Mouse (Mus musculus) urinary bladder, adult 2 months (tissue): ENCODE results near the gene 2300003K06Rik. TPM values are rescaled to one million over a fixed set of nuclear protein-coding genes. Genes with fewer than 3 reads are reported as not detected.
"Not testable (repeated sequence)": the region's sequence is repeated elsewhere in the genome, so short reads cannot be mapped to it uniquely, and the experiment has no call there.

Experiments used
- DNase-seq: peaks from one replicate; pipeline ENCODE4 v3.0.0; 2022; ENCODE audit warnings: low spot score
- polyA plus RNA-seq: library from polyadenylated mRNA; depleted of rRNA; stranded (reverse); fragments of >200 nt; gene quantifications from 2 replicates; pipeline ENCODE4 v1.2.3, GENCODE M21; 2012; rRNA removed

Gene 2300003K06Rik
- not detected in 2 replicates for polyA plus RNA-seq

GRCm38 (mm10) chr11:99837966-99838365 lies at the start of gene 2300003K06Rik:
Gene 2300003K06Rik, minus strand, starts transcription at chr11:99838066.
- no peak for DNase-seq

GRCm38 (mm10) chr11:99878887-99879286 lies 41.0 kb upstream of the 2300003K06Rik start, which contains the start of gene Gm11567:
Gene Gm11567, plus strand, starts transcription at chr11:99879187.
- DNase-seq, result not testable (repeated sequence)

DNA sequence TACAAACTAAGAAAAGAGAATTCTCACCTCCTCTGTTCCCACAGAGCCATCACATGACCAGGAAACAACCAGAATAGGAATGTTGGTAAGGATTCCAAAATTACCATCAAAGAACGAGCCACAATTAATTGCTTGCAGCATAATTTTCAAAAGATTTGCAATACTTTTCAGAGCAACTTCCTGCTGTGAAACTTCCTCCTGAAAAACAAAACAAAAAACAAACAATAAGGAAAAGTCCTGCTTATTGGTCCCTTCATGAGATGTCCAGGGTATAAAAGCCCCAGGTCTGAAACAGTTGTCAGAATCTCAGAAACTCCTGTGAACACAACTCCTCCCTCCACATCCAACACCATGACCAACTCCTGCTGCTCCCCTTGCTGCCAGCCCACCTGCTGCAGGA lies 35.2 kb upstream of the 2300003K06Rik start, which contains the start of gene Krtap9-1:
Gene Krtap9-1 (plus strand): TSS at position 301 of the 400 bp plus-strand sequence.
- not testable (repeated sequence) for DNase-seq

DNA sequence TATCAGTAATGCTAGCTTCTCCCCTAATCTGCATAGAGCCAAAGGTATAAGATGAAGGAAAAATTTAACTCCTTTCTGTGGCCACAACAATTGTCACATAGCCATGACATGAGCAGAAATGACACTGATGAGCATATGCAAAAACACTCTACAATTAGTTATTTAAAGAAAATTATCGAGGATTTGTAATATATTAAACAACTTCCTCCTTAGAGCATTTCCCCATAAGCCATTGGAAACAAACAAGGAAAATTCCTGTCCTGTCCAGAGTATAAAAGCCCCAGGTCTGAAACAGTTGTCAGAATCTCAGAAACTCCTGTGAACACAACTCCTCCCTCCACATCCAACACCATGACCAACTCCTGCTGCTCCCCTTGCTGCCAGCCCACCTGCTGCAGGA lies 26.3 kb upstream of the 2300003K06Rik start, which contains the start of gene Gm11559:
Gene Gm11559 (plus strand): TSS at position 301 of the 400 bp plus-strand sequence.
- not testable (repeated sequence) for DNase-seq

GRCm38 (mm10) chr11:99858761-99859160 lies 20.9 kb upstream of the 2300003K06Rik start:
- DNase-seq, result no peak

- no peak for DNase-seq
These were observed 19.8 kb upstream of the 2300003K06Rik start, which contains the start of gene Gm11568 for GRCm38 (mm10) chr11:99857617-99858016. Gene Gm11568, plus strand, starts transcription at chr11:99857917.

- no peak for DNase-seq
These were observed 16.3 kb upstream of the 2300003K06Rik start for GRCm38 (mm10) chr11:99854121-99854520.

DNA sequence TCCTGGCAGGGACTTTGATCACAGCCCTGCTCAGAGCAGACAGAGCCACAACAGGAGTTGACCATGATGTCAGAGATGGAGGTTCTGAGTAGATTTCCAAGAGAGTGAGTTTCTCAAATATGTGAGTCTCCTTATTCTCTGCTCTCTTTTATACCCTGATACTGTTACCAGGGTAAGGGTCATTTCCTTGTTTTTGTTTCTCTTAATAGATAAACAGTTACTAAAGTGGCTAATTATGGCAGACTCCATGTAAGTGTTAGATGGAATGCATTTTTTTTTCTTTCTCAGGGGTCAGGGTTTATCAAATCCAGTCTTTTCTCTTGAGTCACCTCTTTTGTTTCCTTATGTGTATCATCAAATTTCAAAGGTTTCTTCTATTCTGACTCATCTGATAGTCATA lies 13.6 kb upstream of the 2300003K06Rik start, which contains the start of gene Krtap4-16:
Gene Krtap4-16 (minus strand): TSS at position 101 of the 400 bp plus-strand sequence.
- no peak for DNase-seq

DNA sequence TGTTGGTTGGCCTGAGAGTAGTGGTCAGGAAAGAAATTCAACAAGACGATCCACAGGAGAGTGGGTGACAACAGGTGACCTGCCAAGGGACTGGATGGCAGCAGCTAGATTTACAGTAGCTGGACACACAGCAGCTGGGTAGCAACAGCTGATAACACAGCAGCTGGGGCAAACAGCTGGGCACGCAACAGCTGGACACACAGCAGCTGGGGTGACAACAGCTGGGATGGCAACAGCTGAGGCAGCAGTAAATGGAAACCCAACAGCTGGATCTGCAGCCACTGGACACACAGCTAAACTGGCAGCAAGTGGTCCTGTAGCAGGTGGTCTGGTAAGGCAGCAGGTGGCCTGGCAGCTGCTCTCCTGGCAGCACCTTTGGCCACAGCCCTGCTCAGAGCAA lies 8.9 kb upstream of the 2300003K06Rik start:
- DNase-seq, result no peak

DNA sequence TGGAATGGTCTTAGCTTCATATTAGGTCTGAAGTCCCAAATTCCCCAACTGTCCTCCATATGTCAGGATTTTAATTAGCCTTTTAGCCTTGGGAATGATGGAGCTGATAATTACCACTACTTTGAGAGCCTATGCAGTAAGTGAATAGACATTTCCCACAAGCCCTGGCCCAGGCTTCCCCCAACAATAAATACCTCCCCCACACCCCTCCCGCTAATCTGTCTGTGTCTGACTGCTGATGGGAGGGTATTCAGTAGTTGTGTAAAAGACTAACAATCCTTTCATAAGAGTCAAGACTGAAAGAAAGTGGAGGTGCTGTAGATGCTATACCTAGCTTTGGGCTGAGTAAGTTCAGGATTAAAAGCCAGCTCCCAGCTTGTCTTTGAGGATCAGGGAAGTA lies 4.3 kb upstream of the 2300003K06Rik start:
- DNase-seq, result no peak

DNA sequence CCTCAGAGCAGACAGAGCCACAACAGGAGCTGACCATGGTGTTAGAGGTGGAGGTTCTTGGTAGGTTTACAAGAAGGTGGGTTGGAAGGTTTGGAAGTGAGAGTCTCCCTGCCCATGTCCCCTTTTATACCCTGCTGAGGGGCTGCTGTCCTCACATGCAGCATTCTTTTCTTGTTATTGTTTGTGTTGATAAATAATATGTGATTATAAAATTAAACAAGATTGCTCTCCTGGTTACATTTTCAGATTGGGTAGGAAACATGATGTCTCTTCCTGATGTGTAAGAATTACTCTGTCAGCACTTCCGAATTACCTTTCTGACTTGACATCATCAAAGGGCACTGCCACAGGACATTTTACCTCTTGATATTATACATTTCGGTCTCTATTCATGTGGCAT lies 22.3 kb downstream of the 2300003K06Rik start, which contains the start of gene Gm11564:
Gene Gm11564 (minus strand): TSS at position 101 of the 400 bp plus-strand sequence.
- not testable (repeated sequence) for DNase-seq

- not testable (repeated sequence) for DNase-seq
These were observed 28.1 kb downstream of the 2300003K06Rik start, which contains the start of gene Krtap4-13 for GRCm38 (mm10) chr11:99809792-99810191. Gene Krtap4-13, minus strand, starts transcription at chr11:99809892.

GRCm38 (mm10) chr11:99804346-99804745 lies 33.5 kb downstream of the 2300003K06Rik start, which contains the start of gene Gm11554:
Gene Gm11554, minus strand, starts transcription at chr11:99804446.
- not testable (repeated sequence) for DNase-seq

DNA sequence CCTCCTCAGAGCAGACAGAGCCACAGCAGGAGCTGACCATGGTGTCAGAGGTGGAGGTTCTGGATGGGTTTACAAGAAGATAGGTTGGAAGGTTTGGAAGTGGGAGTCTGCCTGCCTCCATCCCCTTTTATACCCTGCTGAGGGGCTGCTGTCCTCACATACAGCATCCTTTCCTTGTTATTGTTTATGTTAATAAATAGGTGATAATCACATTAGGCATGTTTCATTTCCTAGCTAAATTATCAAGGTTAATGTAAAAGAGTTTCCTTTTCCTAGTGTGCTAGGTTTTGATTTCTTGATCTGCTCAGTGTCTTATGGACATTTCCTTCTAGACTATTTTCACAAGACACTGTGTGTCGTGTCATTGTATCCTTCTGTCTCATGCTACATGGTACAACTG lies 39.0 kb downstream of the 2300003K06Rik start, which contains the start of gene Gm11569:
Gene Gm11569 (minus strand): TSS at position 101 of the 400 bp plus-strand sequence.
- DNase-seq, result not testable (repeated sequence)

- DNase-seq, result no peak
These were observed 44.5 kb downstream of the 2300003K06Rik start, which contains the start of gene Gm11596 for GRCm38 (mm10) chr11:99793367-99793766. Gene Gm11596, minus strand, starts transcription at chr11:99793467.

Other genes with a start within 250 kb of the 2300003K06Rik start
- not detected in 2 replicates for gene Krtap1-3, start 246.7 kb downstream of the 2300003K06Rik start, polyA plus RNA-seq
- not detected in 2 replicates for gene Krtap9-3, start 240.0 kb downstream of the 2300003K06Rik start, polyA plus RNA-seq
- gene Gm11938, start 234.8 kb downstream of the 2300003K06Rik start, polyA plus RNA-seq, result not detected in 2 replicates
- gene Gm11937, start 227.9 kb downstream of the 2300003K06Rik start, polyA plus RNA-seq, result not detected in 2 replicates
- gene Krtap2-4, start 223.2 kb downstream of the 2300003K06Rik start, polyA plus RNA-seq, result not detected in 2 replicates
- gene Gm11562, start 217.6 kb downstream of the 2300003K06Rik start, polyA plus RNA-seq, result 0.18 TPM in 1 of 2 replicates, not detected in the other
- gene Krtap4-1, start 209.8 kb downstream of the 2300003K06Rik start, polyA plus RNA-seq, result not detected in 2 replicates
- not detected in 2 replicates for gene Krtap4-2, start 203.0 kb downstream of the 2300003K06Rik start, polyA plus RNA-seq
- not detected in 2 replicates for gene Krtap4-7, start 194.0 kb downstream of the 2300003K06Rik start, polyA plus RNA-seq
- gene Gm11555, start 187.8 kb downstream of the 2300003K06Rik start, polyA plus RNA-seq, result not detected in 2 replicates
- gene Gm11563, start 179.1 kb downstream of the 2300003K06Rik start, polyA plus RNA-seq, result not detected in 2 replicates
- not detected in 2 replicates for gene Krtap4-6, start 172.1 kb downstream of the 2300003K06Rik start, polyA plus RNA-seq
- not detected in 2 replicates for gene Gm14190, start 147.3 kb downstream of the 2300003K06Rik start, polyA plus RNA-seq
- not detected in 2 replicates for gene Gm14180, start 103.8 kb downstream of the 2300003K06Rik start, polyA plus RNA-seq
- gene Gm11595, start 65.2 kb downstream of the 2300003K06Rik start, polyA plus RNA-seq, result not detected in 2 replicates
- not detected in 2 replicates for gene Krtap4-8, start 57.4 kb downstream of the 2300003K06Rik start, polyA plus RNA-seq
- gene Krtap4-9, start 52.9 kb downstream of the 2300003K06Rik start, polyA plus RNA-seq, result not detected in 2 replicates
- gene Gm11596, start 44.6 kb downstream of the 2300003K06Rik start, polyA plus RNA-seq, result 0.06 TPM in 1 of 2 replicates, not detected in the other
- gene Gm11569, start 39.1 kb downstream of the 2300003K06Rik start, polyA plus RNA-seq, result 0.08 TPM in 1 of 2 replicates, not detected in the other
- gene Gm11554, start 33.6 kb downstream of the 2300003K06Rik start, polyA plus RNA-seq, result not detected in 2 replicates
- 0.18 and 0.24 TPM in 2 replicates for gene Krtap4-13, start 28.2 kb downstream of the 2300003K06Rik start, polyA plus RNA-seq
- gene Gm11564, start 22.4 kb downstream of the 2300003K06Rik start, polyA plus RNA-seq, result not detected in 2 replicates
- 0.07 and 0.08 TPM in 2 replicates for gene Krtap4-16, start 13.5 kb upstream of the 2300003K06Rik start, polyA plus RNA-seq
- gene Gm11568, start 19.9 kb upstream of the 2300003K06Rik start, polyA plus RNA-seq, result not detected in 2 replicates
- not detected in 2 replicates for gene Gm11559, start 26.4 kb upstream of the 2300003K06Rik start, polyA plus RNA-seq
- gene Krtap9-1, start 35.3 kb upstream of the 2300003K06Rik start, polyA plus RNA-seq, result not detected in 2 replicates
- not detected in 2 replicates for gene Gm11567, start 41.1 kb upstream of the 2300003K06Rik start, polyA plus RNA-seq
- gene Krtap31-1, start 69.9 kb upstream of the 2300003K06Rik start, polyA plus RNA-seq, result not detected in 2 replicates
- not detected in 2 replicates for gene Gm11565, start 76.7 kb upstream of the 2300003K06Rik start, polyA plus RNA-seq
- not detected in 2 replicates for gene Krtap31-2, start 98.2 kb upstream of the 2300003K06Rik start, polyA plus RNA-seq
- gene Krtap9-5, start 110.4 kb upstream of the 2300003K06Rik start, polyA plus RNA-seq, result not detected in 2 replicates
- not detected in 2 replicates for gene Krtap29-1, start 141.0 kb upstream of the 2300003K06Rik start, polyA plus RNA-seq
- gene Krtap16-1, start 148.5 kb upstream of the 2300003K06Rik start, polyA plus RNA-seq, result not detected in 2 replicates
- not detected in 2 replicates for gene Krtap17-1, start 155.9 kb upstream of the 2300003K06Rik start, polyA plus RNA-seq
- 0.04 and 0.11 TPM in 2 replicates for gene Krt33a, start 178.1 kb upstream of the 2300003K06Rik start, polyA plus RNA-seq
- not detected in 2 replicates for gene Krt33b, start 191.8 kb upstream of the 2300003K06Rik start, polyA plus RNA-seq
- gene Krt34, start 203.5 kb upstream of the 2300003K06Rik start, polyA plus RNA-seq, result not detected in 2 replicates
- gene Krt31, start 212.5 kb upstream of the 2300003K06Rik start, polyA plus RNA-seq, result not detected in 2 replicates